Mouse (Mus musculus) embryonic facial prominence, embryonic 10.5 days (tissue): ENCODE data around the gene Tpt1. TPM values are rescaled to one million over a fixed set of nuclear protein-coding genes. Genes with fewer than 3 reads are reported as not detected.
"Not testable (repeated sequence)": the region's sequence is repeated elsewhere in the genome, so short reads cannot be mapped to it uniquely, and the experiment has no call there.

Experiments used
- DNase-seq: peaks from one replicate; pipeline ENCODE4 v3.0.0-alpha.2; 2017; ENCODE audit warnings: low spot score
- H3K27ac ChIP-seq: fragments of 300-500 bp; sonication (generic); replicated peaks from 2 replicates; pipeline ENCODE4 v1.5.1; 2016; ENCODE audit warnings: mild to moderate bottlenecking
- H3K27me3 ChIP-seq: fragments of 300-500 bp; sonication (generic); replicated peaks from 2 replicates; pipeline ENCODE4 v1.6.1; 2016; ENCODE audit warnings: low read depth, mild to moderate bottlenecking; ENCODE audit not compliant: poor library complexity, severe bottlenecking
- H3K36me3 ChIP-seq: fragments of 300-500 bp; sonication (generic); replicated peaks from 2 replicates; pipeline ENCODE4 v1.6.1; 2016; ENCODE audit warnings: mild to moderate bottlenecking, moderate library complexity
- H3K4me1 ChIP-seq: fragments of 300-500 bp; sonication (generic); 2 replicates; pipeline ENCODE4 v1.6.1; 2016
- H3K4me3 ChIP-seq: fragments of 300-500 bp; sonication (generic); 2 replicates; pipeline ENCODE4 v1.5.1; 2016; ENCODE audit warnings: mild to moderate bottlenecking, moderate library complexity
- H3K9me3 ChIP-seq: fragments of 300-500 bp; sonication (generic); 2 replicates; pipeline ENCODE4 v1.6.1; 2016; ENCODE audit warnings: mild to moderate bottlenecking
- WGBS: fragments of 180-500 bp; shearing (Covaris S2); methylation state at CpG from one replicate; pipeline ENCODE4 v1.1.7; 2016; 5-methylcytosine and 5-hydroxymethylcytosine counted together
- polyA plus RNA-seq: library from polyadenylated mRNA; unstranded; fragments of >200 nt; fragmentation: Nextera tagmentation; extraction: Ambion mirVana; gene quantifications from 2 replicates; pipeline ENCODE4 v1.2.1, GENCODE M21; 2016

Gene Tpt1
- polyA plus RNA-seq, result 832 and 862 TPM in 2 replicates

DNA sequence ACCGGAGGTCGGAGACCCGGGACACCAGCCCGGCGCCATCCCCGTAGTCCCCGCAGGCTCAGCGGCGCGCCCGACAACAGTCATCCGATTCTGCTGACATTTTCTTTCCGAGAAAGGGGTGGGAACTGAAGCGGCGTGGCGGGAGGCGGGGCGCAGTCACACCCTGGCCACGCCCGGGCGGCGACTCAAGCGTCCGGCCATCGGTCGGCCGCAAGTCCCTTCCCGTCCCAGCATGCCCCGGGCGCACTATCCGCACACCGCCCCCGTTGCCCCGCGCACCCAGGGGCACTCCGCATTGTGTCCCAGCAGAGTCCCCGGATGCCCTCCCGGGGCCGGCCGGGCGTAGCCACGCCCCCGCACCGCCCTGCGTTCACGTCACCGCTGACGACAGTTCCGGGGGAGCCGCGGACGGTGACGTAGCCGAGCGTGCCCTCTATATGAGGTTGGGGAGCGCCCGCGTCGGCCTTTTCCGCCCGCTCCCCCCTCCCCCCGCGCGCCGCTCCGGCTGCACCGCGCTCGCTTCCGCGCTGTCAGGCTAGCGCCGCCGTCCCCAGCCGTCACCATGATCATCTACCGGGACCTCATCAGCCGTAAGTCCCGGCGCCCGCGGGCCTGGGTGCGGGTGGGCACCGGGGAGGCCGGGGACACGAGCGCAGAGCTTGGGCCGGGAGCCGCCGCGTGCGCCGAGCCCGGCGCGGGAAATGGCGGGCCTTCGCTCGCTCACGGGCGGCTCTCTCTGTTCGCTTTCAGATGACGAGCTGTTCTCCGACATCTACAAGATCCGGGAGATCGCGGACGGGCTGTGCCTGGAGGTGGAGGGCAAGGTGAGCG is at the start of gene Tpt1:
Gene Tpt1 (plus strand): TSS at position 227 of the 831 bp plus-strand sequence.
- Histone ChIP-seq H3K27me3 (no peaks in the 10 kb centered on the region), H3K9me3 (no peaks in the 10 kb centered on the region), H3K27ac (peak within 1 kb of the TSS; percentile 95), H3K36me3 (peaks cover 39% of the 10 kb centered on the region), H3K4me3 (peak within 1 kb of the TSS; percentile 68), H3K4me1 (peaks cover 25% of the 10 kb centered on the region)
- under 1% methylated on average over 108 of the region's 108 CpGs for WGBS
- DNase-seq, result peak; percentile 99

DNA sequence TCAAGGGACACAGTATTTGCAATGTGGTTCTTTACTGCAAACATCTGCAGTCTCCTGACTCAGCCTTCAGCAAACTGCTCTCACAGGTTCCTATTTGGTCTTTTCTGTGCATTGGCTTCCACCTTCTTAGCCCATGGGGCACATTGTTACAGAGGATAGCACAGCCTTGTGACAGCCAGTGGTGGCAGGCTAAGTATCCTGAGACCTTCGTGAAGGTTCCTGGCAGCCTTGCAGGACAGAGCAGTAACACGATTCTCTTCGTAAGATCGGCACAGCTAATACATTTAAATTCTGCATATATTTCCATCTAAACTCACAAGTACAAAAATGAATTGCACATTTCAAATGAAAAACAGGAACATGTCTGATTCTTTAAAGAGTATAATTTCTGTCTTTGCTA is 49.0 kb upstream of the Tpt1 start:
- no peak for DNase-seq
- Histone ChIP-seq H3K27ac (no peak overlapping the region), H3K4me3 (no peak overlapping the region), H3K9me3 (no peaks in the 10 kb centered on the region), H3K27me3 (no peaks in the 10 kb centered on the region), H3K36me3 (no peaks in the 10 kb centered on the region), H3K4me1 (peaks cover 15% of the 10 kb centered on the region)
- WGBS, result 84% methylated on average over 4 of the region's 4 CpGs

DNA sequence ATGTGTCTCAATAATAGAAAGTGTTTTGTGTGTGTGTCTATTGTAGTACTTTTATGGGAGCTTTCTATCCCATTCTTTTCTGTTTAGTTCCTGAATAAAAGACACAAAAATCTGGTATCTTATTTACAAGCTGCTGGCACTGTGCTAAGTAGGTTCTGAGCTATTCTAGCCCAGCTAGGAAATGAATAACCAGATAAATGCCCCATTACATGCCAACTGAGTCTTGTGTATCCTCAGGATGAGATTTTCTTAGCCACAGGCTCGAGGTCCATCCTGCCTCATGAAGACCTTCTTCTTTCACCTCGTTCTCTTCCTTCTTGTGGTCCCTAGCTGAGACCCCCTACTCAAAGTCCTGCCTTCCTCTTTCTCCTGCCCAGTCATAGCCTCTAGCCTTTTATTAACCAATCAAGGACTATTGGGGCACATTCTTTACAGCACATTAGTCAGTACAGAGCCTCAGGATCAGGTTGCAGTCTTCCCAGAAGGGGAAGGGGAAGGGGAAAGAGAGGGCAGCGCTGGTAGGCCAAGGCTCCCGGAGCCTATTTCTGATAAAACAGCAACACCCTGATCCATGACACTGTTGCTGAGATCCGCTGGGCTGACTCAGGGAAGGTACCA is 47.0 kb upstream of the Tpt1 start:
- WGBS, result 36% methylated on average over 5 of the region's 5 CpGs
- Histone ChIP-seq H3K27ac (no peak overlapping the region), H3K4me3 (no peak overlapping the region), H3K27me3 (no peaks in the 10 kb centered on the region), H3K9me3 (no peaks in the 10 kb centered on the region), H3K4me1 (peaks cover 15% of the 10 kb centered on the region), H3K36me3 (no peaks in the 10 kb centered on the region)
- peak; percentile 52 for DNase-seq

DNA sequence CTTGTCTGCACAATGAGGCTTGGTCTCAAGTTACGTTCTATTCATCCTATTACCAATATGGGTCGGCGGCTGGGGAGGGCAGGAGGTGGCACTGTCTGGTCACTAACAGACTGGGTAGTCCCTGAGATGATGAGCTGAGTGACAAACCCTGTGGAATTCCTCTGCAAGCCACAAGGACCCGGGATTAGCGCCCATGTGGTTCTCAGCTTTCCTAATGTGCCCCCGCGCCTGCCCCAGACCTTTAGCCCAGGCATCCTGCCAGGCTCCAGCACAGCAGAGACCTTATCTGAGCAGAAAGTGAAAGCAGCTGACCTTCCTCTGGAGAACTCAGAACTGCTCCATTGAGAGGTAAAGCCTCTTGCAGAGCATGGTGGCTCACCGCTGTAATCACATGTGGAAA is 37.1 kb upstream of the Tpt1 start:
- 70% methylated on average over 8 of the region's 8 CpGs for WGBS
- no peak overlapping the region for H3K4me3 ChIP-seq
- DNase-seq, result no peak

DNA sequence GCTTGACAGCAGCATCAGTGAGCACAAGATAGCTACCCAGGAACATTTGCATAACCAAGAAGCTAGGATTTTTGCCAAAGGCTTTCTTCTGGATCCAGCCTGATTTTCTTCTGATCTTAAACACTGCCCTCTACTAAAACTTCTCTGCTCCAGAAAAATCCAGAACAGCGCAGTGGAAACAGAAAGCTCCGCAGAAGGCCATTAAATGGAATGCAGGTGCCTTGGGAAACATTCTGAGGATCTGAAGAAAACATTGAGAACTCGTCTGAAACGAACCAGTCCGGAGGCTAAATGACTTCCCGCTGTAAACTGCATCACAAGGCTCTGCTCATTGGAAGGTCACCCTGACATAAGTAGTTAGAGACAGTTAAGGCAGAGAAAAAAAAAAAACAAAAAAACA is 35.0 kb upstream of the Tpt1 start:
- Histone ChIP-seq H3K9me3 (no peaks in the 10 kb centered on the region), H3K27ac (no peak overlapping the region), H3K36me3 (no peaks in the 10 kb centered on the region), H3K4me3 (no peak overlapping the region), H3K27me3 (no peaks in the 10 kb centered on the region), H3K4me1 (peaks cover 8% of the 10 kb centered on the region)
- no peak for DNase-seq
- WGBS, result 85% methylated on average over 6 of the region's 6 CpGs

More for the DNA sequence above, 37.1 kb upstream of the Tpt1 start:
- Histone ChIP-seq H3K4me1 (peaks cover 8% of the 10 kb centered on the region), H3K27ac (no peak overlapping the region), H3K36me3 (no peaks in the 10 kb centered on the region), H3K27me3 (no peaks in the 10 kb centered on the region), H3K9me3 (no peaks in the 10 kb centered on the region)

DNA sequence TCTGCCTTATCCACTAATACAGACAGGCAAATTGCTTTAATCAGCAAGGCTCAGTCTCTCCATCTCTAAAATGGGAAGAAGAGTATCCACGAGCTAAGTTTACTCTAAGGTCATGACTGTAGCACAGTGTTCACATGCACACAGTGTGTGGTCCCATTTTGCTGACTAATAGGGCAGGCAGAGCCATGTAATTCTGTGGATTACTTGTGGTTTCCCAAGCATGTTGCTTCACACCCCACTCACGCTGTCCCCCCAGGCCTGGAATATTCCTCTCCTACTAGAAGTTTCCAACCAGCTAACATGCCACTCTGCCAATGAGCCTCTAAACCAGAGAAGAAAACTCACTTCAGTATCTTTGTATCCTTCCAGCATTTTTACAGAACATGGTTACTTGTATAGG is 26.4 kb upstream of the Tpt1 start:
- Histone ChIP-seq H3K4me3 (no peak overlapping the region), H3K27ac (no peak overlapping the region), H3K9me3 (no peaks in the 10 kb centered on the region), H3K4me1 (no peaks in the 10 kb centered on the region), H3K36me3 (no peaks in the 10 kb centered on the region), H3K27me3 (no peaks in the 10 kb centered on the region)
- no peak for DNase-seq
- WGBS, result 95% methylated on average over 2 of the region's 2 CpGs

DNA sequence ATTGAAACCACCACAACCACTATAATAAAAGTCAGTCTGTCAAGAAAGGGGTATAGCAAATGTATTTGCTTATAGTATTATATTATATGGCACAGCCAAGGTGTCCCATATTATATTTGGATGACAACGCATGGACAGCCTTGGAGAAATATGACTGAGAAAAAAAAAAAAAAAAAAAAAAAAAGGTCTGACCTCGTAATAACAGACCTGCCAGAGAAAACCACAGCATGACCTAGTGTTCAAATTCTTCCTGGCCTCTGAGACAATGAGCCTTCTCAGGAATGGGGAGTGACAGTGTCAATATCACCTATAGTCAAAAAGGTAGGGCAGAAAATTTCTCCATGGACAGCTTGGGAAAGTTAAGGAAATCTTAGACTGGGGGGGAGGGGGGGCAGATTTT is 25.6 kb upstream of the Tpt1 start:
- DNase-seq, result no peak
- H3K27ac ChIP-seq, result no peak overlapping the region
- 88% methylated on average over 2 of the region's 2 CpGs for WGBS

DNA sequence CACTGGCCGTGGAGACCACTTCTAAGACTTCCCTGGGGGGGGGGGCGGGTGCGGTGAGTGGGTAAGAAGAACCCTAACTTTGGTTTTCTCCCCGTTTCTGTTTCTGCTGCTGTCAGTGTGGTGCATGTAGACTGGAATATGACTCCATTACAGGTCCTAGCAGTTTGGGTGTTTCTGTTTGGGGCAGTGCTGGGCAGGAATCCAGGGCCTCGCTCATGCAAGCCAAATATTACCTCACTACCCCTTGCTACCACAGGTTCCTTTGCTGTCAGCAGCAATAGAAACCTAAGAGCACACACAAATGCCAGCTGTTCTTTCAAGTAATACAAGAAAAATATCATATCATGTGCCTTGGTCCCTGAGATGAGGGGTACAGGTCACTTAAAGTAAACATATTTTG is 24.9 kb upstream of the Tpt1 start:
- no peaks in the 10 kb centered on the region for H3K27me3 ChIP-seq
- WGBS, result 83% methylated on average over 5 of the region's 5 CpGs
- H3K36me3 ChIP-seq, result no peaks in the 10 kb centered on the region
- H3K4me3 ChIP-seq, result no peak overlapping the region
- H3K9me3 ChIP-seq, result no peaks in the 10 kb centered on the region
- H3K4me1 ChIP-seq, result no peaks in the 10 kb centered on the region
- no peak for DNase-seq
- no peak overlapping the region for H3K27ac ChIP-seq

More for the DNA sequence above, 25.6 kb upstream of the Tpt1 start:
- no peaks in the 10 kb centered on the region for H3K9me3 ChIP-seq
- no peaks in the 10 kb centered on the region for H3K4me1 ChIP-seq
- no peaks in the 10 kb centered on the region for H3K36me3 ChIP-seq
- H3K4me3 ChIP-seq, result no peak overlapping the region
- no peaks in the 10 kb centered on the region for H3K27me3 ChIP-seq

DNA sequence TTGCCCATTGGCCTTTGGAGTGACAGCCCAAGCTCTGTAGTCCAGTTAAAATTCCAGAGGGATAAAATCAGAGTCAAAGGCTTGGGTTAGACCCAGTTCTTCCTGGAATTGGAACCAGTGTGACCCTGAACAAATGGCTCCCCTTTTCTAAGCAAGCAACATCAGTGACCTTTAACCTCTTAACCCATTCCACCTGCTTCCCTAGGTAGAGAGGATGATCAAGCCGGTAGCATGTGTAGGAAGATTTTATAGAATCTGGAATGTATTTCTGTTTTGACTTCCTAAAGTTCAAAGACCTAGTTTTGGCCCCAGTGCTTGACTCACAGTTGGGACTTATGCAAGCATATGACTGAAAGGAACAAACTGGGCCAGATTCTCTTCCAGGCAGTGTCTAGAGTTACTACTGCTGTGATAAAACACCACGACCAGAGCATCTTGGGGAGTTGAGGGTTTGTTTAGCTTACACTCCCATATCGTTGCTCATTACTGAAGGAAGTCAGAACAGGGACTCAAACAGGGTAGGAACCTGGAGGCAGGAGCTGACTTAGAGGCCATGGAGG is 18.0 kb upstream of the Tpt1 start:
- no peak overlapping the region for H3K4me3 ChIP-seq
- H3K9me3 ChIP-seq, result no peaks in the 10 kb centered on the region
- DNase-seq, result no peak
- no peaks in the 10 kb centered on the region for H3K36me3 ChIP-seq
- peaks cover 19% of the 10 kb centered on the region for H3K27me3 ChIP-seq
- peaks cover 26% of the 10 kb centered on the region for H3K4me1 ChIP-seq
- no peak overlapping the region for H3K27ac ChIP-seq
- 56% methylated on average over 3 of the region's 3 CpGs for WGBS

DNA sequence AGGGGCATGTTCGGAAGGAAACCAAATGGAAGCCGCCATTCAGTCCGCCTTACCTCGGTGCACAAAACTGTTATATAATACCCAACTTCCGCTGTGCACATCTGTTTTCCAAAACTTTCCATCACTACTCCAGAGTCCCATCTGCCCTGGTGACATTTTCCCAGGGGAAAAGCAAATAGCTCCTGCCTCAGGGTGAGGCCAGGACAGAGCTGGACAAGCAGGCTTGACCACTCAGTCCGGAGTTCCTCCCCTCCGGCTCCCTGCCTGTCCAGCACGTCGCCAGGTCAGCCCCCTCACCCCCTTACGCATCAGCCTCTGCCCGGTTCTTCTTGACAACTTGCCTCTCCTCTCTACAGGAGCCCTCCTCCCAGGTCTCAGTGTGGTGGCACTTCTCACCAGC is 16.7 kb upstream of the Tpt1 start:
- Histone ChIP-seq H3K4me3 (peak overlapping the region; percentile 53), H3K9me3 (no peaks in the 10 kb centered on the region), H3K4me1 (peaks cover 32% of the 10 kb centered on the region), H3K36me3 (no peaks in the 10 kb centered on the region), H3K27ac (no peak overlapping the region), H3K27me3 (peaks cover 19% of the 10 kb centered on the region)
- DNase-seq, result peak; percentile 35
- WGBS, result 25% methylated on average over 11 of the region's 11 CpGs

DNA sequence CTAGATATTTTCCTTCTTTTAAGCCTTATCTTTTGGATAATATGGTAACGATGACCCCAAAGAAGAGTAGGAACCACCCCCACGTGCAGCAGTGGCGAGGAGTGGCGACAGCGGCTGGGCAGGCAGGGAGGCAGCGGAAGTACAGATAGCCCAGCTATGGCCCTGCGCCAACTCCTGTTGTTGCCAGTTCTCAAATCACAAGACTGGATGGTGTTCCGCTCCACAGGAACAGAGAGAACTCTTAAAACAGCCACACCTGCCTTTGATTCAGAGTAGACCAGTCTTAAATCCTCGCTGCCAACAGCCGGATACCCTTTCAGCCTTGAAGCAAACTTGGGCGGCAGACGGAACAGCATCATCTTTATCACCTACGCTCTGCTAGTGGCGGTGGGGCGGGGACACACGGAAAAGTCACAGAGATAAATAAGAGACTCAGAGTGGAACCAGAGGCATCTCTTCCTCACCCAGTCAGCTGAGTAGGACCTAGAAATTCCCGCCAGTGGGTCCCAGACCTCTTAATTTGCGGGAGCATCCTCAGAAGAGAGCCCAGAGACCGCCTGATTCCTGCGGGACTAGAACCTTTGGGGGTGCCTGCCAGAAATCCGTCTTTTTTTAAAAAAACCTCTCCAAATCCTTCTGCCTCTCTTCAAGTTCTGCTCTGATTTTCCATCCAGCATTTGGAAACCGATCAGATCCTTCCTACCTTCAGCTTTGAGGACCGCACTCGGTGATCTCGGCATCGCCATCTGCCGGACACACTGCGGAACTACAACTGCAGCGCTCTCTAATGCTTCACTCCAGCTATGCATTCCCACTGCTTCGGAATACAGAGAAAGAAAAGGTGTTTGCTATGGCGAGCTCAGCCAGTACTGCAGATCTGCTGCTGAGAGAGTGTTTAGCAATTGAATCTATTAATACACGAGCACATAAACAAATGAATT is 15.8 kb upstream of the Tpt1 start:
- peak; percentile 88 for DNase-seq
- Histone ChIP-seq H3K4me1 (peaks cover 39% of the 10 kb centered on the region), H3K9me3 (no peaks in the 10 kb centered on the region), H3K27me3 (peaks cover 19% of the 10 kb centered on the region), H3K27ac (0 out of 2 replicates have a peak overlapping the region, but pooled peaks have one; percentile 1), H3K36me3 (no peaks in the 10 kb centered on the region), H3K4me3 (peak overlapping the region; percentile 53)
- 8% methylated on average over 32 of the region's 32 CpGs for WGBS

DNA sequence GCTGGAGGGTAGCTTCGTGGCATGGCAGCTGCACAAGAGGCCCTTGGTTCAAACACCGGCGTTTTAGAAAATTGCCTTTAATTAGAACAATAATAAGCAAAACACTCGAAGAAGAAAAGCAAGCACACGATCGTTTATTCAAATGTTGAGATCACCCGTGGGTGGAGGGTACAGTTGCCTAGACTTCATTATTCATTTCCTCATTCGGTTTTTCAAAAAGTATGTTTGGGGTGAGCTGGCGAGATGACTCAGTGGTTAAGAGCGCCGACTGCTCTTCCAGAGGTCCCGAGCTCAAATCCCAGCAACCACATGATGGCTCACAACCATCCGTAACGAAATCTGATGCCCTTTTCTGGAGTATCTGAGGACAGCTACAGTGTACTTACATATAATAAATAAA is 15.1 kb upstream of the Tpt1 start:
- Histone ChIP-seq H3K27me3 (peaks cover 19% of the 10 kb centered on the region), H3K4me1 (peaks cover 42% of the 10 kb centered on the region), H3K4me3 (peak overlapping the region; percentile 53; the same call in 1 of the 2 replicates)
- H3K9me3 ChIP-seq, DNase-seq, H3K27ac ChIP-seq, H3K36me3 ChIP-seq: not testable (repeated sequence)
- WGBS, result 62% methylated on average over 14 of the region's 14 CpGs
